Mouse (Mus musculus) hematopoietic stem cell, adult 5-6 weeks (primary cell): ENCODE measurements around the gene Iscu. TPM values are rescaled to one million over a fixed set of nuclear protein-coding genes. Genes with fewer than 3 reads are reported as not detected.

ENCODE experiments used
- ATAC-seq, 2 experiments: fragments of 125-278 bp in 1 of 2; replicated peaks in 1 of 2; 2 replicates each; pipeline ENCODE4 v1.8.0; 2016 to 2017; ENCODE audit warnings: inconsistent platforms in 2 of 2, mild to moderate bottlenecking in 2 of 2, moderate number of reproducible peaks in 2 of 2, low read depth in 1 of 2, moderate TSS enrichment in 1 of 2; ENCODE audit not compliant: low FRiP score in 2 of 2, poor library complexity in 2 of 2, severe bottlenecking in 2 of 2, insufficient read depth in 1 of 2, low TSS enrichment in 1 of 2
- total RNA-seq: library from RNA; stranded (forward); fragments of 172-1452, 232-1000 nt; gene quantifications from 2 replicates; pipeline ENCODE4 v1.2.3, GENCODE M21; 2017

The Iscu gene
- 71.7 and 73.6 TPM in 2 replicates for total RNA-seq

DNA sequence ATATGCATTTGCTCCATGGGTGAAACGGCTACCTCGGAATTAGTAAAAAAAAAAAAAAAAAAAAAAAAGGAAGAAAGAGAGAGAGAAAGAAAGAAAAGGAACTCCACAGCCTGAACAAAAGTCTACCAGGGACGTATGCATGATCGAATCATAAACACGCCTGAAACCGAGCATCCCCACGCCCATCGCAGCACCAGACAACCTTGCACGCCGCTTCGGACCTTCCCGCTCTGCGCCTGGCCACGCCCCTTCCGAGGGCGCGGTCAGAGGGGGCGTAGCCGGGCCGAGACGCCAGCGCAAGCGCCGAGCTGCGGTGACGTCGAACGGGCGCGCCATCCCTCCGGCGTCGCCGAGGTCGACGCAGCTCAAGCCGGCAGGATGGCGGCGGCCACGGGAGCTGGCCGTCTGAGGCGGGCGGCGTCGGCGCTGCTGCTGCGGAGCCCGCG is at the start of gene Iscu, which contains the start of gene Sart3:
TSS of gene Iscu (plus strand) at position 299 of the 446 bp plus-strand sequence.
TSS of gene Sart3 (minus strand) at position 61 of the 446 bp plus-strand sequence.
- peak; percentile 65 to 74 for ATAC-seq

DNA sequence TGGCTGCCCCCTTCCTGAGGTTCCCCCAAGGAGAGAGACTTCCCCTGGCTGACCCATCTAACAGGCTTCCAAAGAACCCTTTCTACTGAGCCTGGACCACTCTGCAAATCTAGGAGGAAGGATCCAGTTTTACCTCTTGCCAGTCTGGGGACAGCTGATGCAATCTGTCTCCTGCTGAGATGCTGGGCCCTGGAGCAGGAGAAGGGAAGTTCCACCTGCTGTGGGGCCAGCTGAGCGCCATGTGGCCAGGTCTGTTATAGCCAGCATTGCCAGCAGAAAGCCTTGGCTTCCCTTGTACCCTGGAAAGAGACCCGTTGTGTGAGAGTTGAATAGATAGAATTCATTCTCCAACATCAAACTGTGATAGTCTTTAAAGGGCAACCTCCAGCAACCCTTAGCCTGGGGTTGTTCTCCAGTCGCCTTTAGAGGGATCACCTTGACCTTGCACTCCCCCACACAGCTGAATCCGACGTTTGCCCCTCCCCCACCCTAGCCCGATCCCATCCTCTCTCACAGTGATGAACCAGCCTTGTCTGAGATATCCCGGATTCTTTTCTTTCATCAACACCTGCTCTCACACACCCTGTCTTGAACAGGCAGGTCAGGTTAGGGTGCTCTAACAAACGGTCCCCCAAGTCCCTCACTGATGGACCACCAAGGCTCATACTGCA is 48.8 kb upstream of the Iscu start:
- no peak for ATAC-seq

DNA sequence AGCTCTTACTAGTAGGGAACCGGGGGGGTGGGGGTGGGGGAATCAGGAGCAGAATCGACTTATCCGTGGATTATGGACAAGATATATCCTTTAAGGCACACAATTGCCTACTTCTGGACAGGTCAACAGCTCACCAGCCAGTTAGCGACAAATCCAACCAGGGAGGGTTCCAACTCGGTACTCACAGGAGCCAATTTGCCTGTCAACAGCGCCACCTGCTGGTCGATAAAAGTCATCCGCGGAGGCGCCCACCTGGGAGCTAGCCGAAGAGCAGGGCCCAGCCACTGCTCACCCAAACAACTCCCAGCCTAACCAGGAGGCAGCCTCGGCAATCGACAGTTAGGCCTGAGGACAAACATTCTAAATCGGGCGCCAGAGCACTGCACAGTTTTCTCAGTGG is 48.1 kb upstream of the Iscu start, which contains the start of gene 1700069L16Rik:
TSS of gene 1700069L16Rik (minus strand) at position 327 of the 400 bp plus-strand sequence.
- peak; percentile 64 to 82 for ATAC-seq

DNA sequence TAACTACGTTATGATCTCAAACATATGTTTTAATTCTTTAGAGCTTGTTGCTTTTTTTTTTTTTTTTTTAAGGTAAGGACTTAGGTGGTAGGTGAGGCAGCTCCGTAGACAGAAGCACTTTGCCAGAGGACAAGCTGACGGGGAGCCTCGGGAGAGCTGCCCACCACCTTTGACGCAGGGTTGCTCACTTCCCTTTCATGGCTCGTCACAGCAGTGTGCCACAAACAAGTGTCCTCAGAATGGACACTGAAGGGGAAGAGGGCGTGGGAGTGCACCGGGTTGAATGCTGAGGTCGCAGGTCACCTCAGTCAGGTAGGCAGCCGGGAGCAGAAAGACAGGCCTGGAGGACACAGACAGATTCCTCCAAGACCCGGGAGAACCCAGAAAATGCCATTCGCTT is 47.1 kb upstream of the Iscu start:
- ATAC-seq: no peak

DNA sequence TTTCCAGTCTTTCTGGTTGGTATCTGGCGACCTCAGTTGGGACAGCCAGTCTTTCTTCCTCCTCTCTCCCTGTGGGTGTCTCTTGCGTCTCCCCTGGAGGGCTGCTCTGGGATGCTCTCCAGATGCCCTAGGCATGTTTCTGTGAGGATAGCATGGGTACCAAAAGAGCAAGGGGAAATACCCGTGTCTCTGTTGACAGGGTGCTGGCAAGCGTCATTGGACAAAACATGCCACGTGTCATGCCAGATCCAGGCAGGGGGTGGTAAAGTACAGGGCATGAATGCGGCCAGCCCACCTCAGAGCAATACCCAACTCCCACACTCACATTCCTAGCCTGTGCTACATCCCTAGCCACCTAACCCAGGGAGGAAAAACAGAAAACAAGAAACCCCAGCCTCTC is 45.9 kb upstream of the Iscu start:
- no peak for ATAC-seq

DNA sequence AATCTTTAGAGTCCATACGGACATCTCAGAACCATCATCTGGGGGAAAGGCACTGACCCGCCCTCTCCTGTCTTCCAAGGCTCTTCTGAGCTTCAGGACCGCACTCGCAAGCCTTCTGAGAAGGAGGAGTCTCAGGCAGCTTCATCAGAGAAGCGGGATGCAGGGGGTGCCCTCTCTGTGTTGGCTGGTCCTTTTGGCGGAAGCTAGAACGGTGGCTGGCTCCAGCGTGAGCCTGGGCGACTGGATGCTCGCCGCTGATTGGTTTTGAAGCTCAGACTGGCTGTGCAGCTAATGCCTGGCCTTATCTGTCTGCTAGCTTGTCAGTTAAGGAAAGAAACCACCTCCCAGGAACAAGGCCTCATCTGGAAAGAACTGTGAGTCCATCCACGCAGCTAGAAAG is 45.3 kb upstream of the Iscu start:
- ATAC-seq: no peak

DNA sequence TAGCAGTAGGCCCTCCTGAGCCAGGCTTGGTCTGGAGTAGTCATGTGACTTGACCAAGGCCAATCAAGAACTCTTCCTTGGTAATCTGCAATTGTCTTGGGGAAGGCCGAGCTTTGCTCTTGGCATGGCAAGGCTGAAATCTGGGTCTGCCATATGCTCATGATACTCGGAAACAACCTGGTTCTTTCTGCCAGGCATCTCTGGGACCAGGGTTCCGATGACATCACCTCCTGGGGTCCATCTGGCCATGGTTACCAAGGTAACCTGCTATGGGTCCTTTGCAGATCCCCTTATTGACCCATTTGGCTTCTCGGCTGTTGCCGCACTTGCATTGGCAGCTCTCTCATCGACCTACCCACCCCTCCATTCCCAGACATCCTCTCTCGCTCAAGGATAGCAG is 44.5 kb upstream of the Iscu start:
- ATAC-seq: no peak

DNA sequence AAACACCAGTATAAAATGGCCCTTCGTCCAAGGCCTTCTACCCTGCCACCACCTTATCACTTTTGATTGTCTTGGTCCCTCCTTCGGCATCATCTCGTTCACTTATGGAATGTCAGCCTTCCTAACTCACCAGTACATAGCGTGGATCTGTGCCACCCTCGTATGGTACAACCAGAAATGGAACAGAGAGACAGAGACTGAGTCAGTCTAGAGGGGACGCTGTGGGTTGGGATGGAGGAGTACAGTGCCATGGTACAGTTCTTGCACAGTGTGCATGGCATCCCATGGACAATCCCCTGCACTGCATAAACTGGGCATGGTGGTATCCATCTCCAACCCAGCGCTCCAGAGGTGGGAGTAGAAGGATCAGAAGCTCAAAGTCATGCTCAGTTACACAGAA is 43.9 kb upstream of the Iscu start:
- no peak for ATAC-seq

DNA sequence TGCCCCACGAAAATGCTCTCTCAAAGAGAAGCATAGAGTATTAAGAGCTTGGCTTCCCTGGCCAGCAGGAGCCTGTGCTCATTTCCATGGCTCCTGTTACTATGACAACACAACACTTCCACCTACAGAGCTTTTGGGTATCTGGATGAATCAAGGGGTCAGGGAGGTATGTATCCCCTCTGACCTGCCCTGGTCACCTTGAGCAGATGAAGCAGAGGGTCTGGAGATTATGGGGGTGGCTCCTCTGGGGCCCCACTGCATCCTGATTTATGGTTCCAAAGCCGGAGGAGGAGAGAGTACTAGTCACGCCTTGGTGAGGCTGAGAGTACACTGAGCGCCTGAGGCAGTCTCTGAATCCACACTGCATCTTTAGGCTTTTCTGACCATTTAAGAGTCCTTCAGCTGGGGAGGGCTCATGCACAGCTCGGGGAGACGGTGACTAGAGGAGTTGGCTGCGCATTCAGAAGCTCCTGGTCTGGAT is 41.9 kb upstream of the Iscu start:
- no peak for ATAC-seq

DNA sequence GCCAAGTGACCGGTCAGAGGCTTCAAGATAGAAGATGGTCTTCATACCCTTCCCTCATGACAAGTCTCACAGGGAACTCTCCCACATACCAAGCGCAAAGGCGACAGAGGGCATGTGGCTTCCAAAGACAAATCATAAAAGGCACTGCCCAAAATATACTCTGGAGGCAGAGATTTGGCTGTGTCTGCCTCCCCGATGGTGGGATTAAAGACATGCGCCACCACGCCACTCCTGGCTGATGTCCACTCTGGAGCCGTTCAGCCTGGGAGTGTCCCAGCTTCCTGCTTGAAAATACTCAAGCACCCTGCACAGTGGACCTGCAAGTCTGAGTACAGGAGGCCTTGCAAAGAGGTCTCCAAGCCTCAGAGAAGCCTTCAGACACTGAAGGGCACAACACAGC is 41.4 kb upstream of the Iscu start:
- ATAC-seq: no peak

DNA sequence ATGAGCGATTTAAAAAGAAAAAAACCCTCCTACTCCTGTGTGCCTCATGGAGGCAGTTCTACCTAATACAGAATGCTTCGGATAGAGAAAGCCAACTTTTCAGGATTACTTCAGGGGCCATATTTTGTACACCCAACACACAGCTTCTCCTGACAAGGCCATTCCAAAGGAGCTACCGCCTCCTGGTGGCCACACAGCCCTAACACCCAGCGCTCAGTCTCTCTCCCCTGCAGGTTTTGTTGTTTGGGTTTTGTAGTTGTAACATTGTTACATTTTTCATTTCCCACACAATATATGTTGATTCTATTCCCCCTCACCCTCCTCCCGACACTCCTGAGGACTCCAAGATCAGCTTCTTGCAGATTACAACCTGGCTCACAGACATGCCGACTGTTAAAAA is 40.4 kb upstream of the Iscu start:
- no peak for ATAC-seq

DNA sequence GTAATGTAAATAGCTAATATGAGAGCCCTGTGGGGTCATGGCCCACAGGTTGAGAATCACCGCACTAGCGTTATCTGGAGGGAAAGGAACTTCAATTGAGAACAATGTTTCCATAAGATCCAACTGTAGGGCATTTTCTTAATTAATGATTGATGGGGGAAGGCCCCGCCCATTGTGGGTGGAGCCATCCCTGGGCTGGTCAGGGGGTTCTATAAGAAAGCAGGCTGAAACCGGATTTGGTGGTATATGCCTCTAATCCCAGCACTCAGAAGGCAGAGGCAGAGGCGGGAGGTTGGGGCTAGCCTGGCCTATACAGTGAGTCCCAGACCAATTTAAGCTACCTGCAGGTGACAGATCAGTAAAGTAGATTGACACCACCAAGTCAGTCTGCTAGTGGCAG is 38.2 kb upstream of the Iscu start:
- no peak for ATAC-seq

DNA sequence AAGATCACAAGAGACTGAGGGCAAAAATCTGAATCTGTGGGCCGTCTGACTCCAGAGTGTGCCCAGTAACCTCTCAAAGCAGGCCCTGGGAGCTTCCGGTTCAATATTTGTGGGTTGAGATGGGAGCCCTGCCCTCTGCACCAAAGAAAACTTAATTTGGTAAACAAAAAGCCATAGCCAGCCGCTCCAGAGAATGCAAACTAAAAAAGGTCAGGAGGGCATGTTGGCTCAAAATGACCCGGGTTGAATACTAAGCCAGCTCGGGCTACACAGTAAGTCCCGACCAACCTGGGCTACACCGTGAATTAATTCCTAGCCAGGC is 37.6 kb upstream of the Iscu start:
- no peak for ATAC-seq

DNA sequence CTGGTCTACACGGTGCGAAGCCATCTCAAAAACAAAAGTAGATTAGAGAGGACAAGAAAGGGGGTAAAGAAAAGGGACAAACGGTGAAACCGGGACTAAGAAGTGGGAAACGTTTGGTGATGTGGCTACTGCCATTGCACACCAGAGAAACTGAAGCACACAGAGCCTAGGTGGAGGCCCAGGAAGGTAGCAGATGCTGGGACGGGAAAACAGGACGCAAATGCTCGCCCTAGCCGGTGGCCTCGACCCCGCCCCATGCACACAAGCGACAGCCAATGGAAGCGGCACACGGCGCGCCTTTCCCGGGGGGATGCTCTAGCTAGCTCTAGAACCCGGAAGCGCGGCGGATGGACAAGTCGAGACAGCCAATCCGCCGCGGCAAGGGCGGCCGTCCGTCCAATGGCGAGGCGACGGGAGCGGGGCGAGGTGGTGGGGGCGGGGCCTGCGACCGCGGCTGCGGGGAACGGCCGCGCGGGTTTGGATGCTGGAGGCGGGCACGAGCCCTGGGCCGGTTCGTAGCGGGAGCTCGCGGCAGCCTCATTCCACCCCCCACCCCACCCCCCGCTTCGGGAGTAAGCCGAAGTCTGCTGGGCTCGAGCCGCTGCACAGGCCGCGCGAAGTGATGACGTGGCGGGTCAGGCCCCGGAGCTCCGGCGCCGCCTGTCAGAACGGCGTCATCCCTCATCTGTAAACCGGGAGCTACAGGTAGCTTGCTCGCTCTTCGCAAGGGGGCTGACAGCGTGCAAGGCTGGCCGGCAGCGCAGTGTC is 37.0 kb upstream of the Iscu start, which contains the start of gene Ficd:
TSS of gene Ficd (plus strand) at position 459 of the 768 bp plus-strand sequence.
- peak; percentile 97 to 98 for ATAC-seq

DNA sequence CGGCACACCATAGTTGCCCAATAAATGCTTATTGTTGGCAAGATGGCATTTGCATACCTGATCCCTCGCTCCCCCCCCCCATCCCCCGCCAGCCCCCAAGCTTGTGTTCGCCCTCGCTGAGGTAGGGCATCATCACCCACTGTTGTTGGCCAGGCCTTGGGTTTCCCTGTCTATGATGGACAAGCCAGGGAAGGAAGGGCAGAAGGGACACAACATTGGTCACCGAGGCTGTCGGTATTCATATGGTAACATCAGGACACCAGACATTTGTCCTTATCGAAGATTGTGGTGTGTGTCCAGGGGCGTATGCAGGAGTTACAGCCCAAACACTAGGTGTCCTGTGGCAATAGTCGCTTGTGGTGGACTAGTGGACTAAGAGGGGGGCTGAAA is 36.4 kb upstream of the Iscu start:
- no peak for ATAC-seq

DNA sequence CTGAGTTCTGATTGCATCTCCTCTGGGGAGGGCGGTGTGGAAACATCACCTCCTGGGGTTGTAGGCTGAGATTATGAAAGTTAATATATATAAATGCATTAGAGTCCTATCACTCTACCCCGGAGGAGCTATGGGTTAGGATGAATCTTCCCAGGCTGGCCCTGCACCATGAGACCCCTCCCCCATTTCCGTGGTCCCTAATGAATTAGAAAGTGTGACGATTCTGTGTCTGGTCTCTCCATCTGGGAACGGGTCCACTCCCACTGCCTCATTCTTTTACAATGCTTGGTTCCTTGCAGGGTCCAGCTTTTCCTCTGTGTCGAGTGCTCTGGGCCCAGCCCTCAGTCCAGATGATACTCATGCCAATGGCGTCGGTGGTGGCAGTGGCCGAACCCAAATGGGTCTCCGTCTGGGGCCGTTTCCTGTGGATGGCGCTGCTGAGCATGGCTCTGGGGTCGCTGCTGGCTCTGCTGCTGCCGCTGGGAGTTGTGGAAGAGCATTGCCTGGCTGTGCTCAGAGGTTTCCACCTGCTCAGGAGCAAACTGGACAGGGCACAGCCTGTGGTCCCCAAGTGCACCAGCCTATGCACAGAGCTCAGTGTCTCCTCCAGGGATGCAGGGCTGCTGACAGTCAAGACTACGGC is 35.9 kb upstream of the Iscu start:
- ATAC-seq: no peak

DNA sequence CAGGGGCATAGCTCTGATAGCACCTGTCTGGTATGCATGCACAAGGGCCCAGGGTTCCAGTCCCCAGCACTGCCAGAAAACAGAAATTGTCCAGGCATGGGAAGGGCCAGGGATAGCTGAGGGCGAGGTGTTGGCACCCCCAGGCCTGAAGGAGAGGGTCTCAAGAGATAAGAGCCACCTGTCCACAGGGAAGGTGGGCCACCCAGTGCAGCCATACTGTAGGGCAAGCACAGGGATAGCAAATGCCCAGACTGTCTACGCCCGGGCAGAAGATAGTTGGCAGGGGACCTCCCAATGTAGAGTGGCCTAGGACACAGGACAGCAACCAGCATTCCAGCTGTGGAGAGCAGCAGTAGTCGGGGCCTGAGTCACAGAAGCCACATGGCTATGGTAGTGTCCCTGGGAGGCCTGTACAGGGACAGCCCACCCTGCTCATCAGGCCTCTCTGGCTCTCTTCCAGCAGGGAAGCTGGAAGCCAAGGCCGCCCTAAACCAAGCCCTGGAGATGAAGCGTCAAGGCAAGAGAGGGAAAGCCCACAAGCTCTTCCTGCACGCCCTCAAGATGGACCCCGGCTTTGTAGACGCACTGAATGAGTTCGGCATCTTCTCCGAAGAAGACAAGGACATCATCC is 34.8 kb upstream of the Iscu start:
- ATAC-seq: no peak

DNA sequence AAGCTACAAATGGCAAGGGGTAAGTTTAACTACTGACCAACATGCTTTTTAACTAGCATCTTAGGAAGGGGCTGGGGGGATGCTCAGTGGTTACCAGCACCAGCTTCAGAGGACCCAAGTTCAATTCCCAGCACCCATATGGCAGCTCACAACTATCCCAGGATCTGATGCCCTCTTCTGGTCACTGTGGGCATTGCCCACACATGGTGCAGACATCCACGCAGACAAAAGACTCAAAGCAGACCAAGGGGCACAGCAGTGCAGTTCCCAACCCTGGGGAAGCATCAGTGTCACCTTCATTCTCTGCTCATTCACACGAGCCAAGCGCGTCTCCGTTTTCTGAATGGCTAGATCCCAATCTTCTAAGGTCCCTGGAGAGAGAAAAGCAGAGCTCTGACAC is 24.9 kb upstream of the Iscu start:
- no peak for ATAC-seq
